Mouse (Mus musculus): ENCODE measurements around the gene Fpr3. TPM values are rescaled to one million over a fixed set of nuclear protein-coding genes. Genes with fewer than 3 reads are reported as not detected.

The Fpr3 gene
- total and polyA plus RNA-seq, 3 experiments, result not detected

DNA sequence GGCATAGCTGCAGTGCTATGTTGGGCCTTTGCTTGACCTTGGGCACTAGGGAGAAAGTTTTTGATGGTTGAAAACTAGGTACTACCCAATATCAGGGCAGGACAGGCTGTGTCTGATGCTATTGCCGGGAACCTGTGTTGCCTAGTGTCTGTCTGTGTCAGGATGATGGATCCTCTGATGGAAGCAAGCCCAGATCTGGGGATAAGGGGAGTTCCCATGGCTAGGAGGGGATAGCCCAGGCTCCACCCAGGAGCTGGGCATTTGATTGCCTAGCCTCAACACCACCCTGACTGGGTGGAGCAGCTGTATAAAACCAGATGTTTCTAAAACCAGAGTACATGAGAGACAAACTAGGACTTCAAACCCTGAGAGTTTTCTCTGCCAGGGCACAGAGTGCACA lies 31.0 kb upstream of the Fpr3 start:
- no peaks in the 10 kb centered on the region for H3K4me1 ChIP-seq (ENCODE audit: control insufficient read depth in 1 of 2, insufficient read depth in 2 of 2, low read length in 2 of 2)
- H3K9ac ChIP-seq (ENCODE audit: control insufficient read depth, low read depth, low read length, poor library complexity, severe bottlenecking), result no peak overlapping the region
- no peak overlapping the region for H3K4me3 ChIP-seq (ENCODE audit: control insufficient read depth in 1 of 2, insufficient read depth in 1 of 2, low read depth in 2 of 2, low read length in 2 of 2)
- no peaks in the 10 kb centered on the region for H3K27me3 ChIP-seq (ENCODE audit: control insufficient read depth in 1 of 2, insufficient read depth in 2 of 2, low read length in 2 of 2)
- no peaks in the 10 kb centered on the region for H3K36me3 ChIP-seq (ENCODE audit: control insufficient read depth in 1 of 2, insufficient read depth in 2 of 2, low read length in 2 of 2)
- H3K9me3 ChIP-seq (replicated peaks; ENCODE audit: insufficient read depth, low read length), result no peaks in the 10 kb centered on the region
- no peak for DNase-seq (ENCODE audit: low read depth, low spot score)
- TF ChIP-seq KAT2A (conservative IDR thresholded peaks at IDR 0.05; ENCODE audit: low read depth, low read length), result no peak
- no peak for TF ChIP-seq MAX (IDR thresholded peaks at IDR 0.05; ENCODE audit: low read length)
- no peak for TF ChIP-seq ZC3H11A (IDR thresholded peaks at IDR 0.05; ENCODE audit: low read depth, low read length)
- no peak for TF ChIP-seq HCFC1 (IDR thresholded peaks at IDR 0.05; ENCODE audit: low read depth, low read length)
- no peak for TF ChIP-seq E2F4 (IDR thresholded peaks at IDR 0.05; ENCODE audit: borderline replicate concordance, low read depth, low read length)
- no peak for TF ChIP-seq MYB (IDR thresholded peaks at IDR 0.05; ENCODE audit: low read depth, low read length)
- no peak for TF ChIP-seq POLR2AphosphoS2 (IDR thresholded peaks at IDR 0.05; ENCODE audit: low read length)
- no peak for TF ChIP-seq JUND (IDR thresholded peaks at IDR 0.05; ENCODE audit: low read depth, low read length)
- no peak for TF ChIP-seq ELF1 (IDR thresholded peaks at IDR 0.05; ENCODE audit: low read depth, low read length)
- TF ChIP-seq ZNF384 (IDR thresholded peaks at IDR 0.05; ENCODE audit: low read depth, low read length), result no peak
- TF ChIP-seq MYC (IDR thresholded peaks at IDR 0.05; ENCODE audit: low read depth, low read length), result no peak
- TF ChIP-seq UBTF (IDR thresholded peaks at IDR 0.05; ENCODE audit: borderline replicate concordance, insufficient read depth, low read depth, low read length), result no peak
- no peak for TF ChIP-seq MXI1 (IDR thresholded peaks at IDR 0.05; ENCODE audit: low read depth, low read length)
- no peak for TF ChIP-seq GATA1 (IDR thresholded peaks at IDR 0.05; ENCODE audit: low read depth, low read length)
- TF ChIP-seq CHD2 (IDR thresholded peaks at IDR 0.05; ENCODE audit: low read length), result no peak
- no peaks in the 10 kb centered on the region for H3K79me2 ChIP-seq (ENCODE audit: control insufficient read depth, insufficient read depth, low read length, poor library complexity)
- H3K27ac ChIP-seq (ENCODE audit: control insufficient read depth, low read depth, low read length), result no peak overlapping the region

- Histone ChIP-seq H3K4me3 (ENCODE audit: control insufficient read depth in 1 of 2, insufficient read depth in 1 of 2, low read depth in 2 of 2, low read length in 2 of 2) (no peak overlapping the region), H3K27me3 (ENCODE audit: control insufficient read depth in 1 of 2, insufficient read depth in 2 of 2, low read length in 2 of 2) (no peaks in the 10 kb centered on the region), H3K4me1 (ENCODE audit: control insufficient read depth in 1 of 2, insufficient read depth in 2 of 2, low read length in 2 of 2) (no peaks in the 10 kb centered on the region), H3K9me3 (replicated peaks; ENCODE audit: insufficient read depth, low read length) (no peaks in the 10 kb centered on the region), H3K9ac (ENCODE audit: control insufficient read depth, low read depth, low read length, poor library complexity, severe bottlenecking) (no peak overlapping the region), H3K36me3 (ENCODE audit: control insufficient read depth in 1 of 2, insufficient read depth in 2 of 2, low read length in 2 of 2) (no peaks in the 10 kb centered on the region), H3K79me2 (ENCODE audit: control insufficient read depth, insufficient read depth, low read length, poor library complexity) (no peaks in the 10 kb centered on the region), H3K27ac (ENCODE audit: control insufficient read depth, low read depth, low read length) (no peak overlapping the region)
- no peak for DNase-seq (ENCODE audit: low read depth, low spot score)
- TF ChIP-seq ELF1 (IDR thresholded peaks at IDR 0.05; ENCODE audit: low read depth, low read length) (no peak), TAL1 (IDR thresholded peaks at IDR 0.05; ENCODE audit: low read length) (no peak), ZNF384 (IDR thresholded peaks at IDR 0.05; ENCODE audit: low read depth, low read length) (no peak), UBTF (IDR thresholded peaks at IDR 0.05; ENCODE audit: borderline replicate concordance, insufficient read depth, low read depth, low read length) (no peak), ZC3H11A (IDR thresholded peaks at IDR 0.05; ENCODE audit: low read depth, low read length) (no peak), NRF1 (IDR thresholded peaks at IDR 0.05; ENCODE audit: insufficient read depth, low read depth, low read length, poor library complexity, severe bottlenecking) (no peak)
These were observed 30.2 kb upstream of the Fpr3 start for GRCm38 (mm10) chr17:17857446-17857845.

Data from MEL (cell line).